Mouse (Mus musculus): ENCODE measurements around the gene 3300002I08Rik.
A peak's percentile ranks its signal among the peaks of the same experiment; 100 is the strongest.
"Not testable (repeated sequence)": the region's sequence is repeated elsewhere in the genome, so short reads cannot be mapped to it uniquely, and the experiment has no call there.

The 3300002I08Rik gene

DNA sequence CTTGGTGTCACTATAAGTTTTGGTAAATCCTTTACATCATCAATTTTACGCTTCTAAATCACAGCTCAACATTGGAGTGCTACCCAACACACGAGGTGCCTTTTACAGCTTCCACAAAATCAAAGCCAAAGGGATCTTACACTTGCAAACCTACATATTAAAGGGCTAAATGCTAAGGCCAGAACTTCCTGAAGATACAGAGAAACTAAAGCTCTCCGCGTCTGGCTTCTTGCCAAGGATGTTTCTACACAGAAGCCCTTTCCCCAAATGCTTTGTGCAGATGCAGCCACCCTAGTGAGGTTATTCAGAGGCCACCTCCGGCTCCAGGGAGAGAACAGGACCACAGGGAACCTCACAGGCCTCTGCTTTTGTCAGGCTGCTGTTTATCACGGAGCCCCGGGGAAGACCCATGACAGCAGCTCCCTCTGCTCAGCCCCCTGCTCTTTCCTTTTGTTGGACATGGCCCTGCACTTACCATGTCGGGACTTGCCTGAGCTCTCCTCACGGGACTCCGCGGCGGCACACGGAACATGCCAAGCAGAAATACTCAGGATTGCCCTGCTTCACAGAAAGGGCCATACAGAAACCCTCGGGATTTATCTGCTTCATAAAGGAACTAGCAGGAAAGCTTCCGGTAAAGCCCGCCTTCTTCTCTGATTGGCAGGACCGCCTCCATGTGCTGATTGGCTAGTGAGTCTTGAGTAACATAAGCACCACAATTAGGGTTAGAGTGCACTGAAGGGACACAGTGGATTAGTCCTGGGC lies at the start of gene 3300002I08Rik:
Gene 3300002I08Rik (minus strand): TSS at position 653 of the 765 bp plus-strand sequence.
- DNase-seq = peak; percentile 89 to 94

DNA sequence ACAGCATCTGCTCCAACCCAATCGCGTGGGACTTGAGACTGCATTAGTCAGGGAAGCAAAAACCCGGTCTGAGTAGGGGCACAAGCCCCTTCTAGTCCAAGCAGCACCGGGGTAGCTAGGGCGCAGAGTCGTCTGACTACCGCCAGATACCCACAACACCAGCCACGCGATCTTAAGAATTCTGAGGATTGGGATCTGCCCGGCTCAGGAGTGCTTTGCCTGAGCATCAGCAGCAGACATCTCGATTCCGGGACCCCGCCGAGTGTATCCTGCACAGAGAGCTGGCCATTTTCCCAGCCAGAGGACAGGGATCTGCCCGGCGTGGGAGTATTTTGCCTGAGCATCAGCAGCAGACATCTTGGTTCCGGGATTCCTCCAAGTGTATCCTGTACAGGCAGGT lies 49.6 kb upstream of the 3300002I08Rik start:
- not testable (repeated sequence) for DNase-seq

DNA sequence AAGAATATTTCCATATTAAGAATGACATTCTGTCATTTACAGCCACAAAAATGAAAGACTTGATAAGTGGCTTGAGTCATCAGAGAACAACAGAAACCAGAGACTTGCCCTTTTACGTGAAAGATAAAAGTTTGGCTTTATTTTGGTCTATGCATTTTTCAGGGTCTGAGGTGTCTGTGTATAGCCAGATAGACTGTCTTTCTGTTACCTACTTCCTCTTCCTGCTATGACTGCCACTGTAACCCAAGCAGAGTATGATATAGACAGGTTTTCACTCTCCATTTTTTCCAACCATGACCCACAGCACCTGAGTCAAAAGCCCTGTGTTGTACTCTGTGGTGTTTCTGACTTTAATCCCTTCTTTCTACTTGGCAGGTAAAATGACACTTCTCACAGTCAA lies 27.6 kb upstream of the 3300002I08Rik start:
- no peak for DNase-seq

DNA sequence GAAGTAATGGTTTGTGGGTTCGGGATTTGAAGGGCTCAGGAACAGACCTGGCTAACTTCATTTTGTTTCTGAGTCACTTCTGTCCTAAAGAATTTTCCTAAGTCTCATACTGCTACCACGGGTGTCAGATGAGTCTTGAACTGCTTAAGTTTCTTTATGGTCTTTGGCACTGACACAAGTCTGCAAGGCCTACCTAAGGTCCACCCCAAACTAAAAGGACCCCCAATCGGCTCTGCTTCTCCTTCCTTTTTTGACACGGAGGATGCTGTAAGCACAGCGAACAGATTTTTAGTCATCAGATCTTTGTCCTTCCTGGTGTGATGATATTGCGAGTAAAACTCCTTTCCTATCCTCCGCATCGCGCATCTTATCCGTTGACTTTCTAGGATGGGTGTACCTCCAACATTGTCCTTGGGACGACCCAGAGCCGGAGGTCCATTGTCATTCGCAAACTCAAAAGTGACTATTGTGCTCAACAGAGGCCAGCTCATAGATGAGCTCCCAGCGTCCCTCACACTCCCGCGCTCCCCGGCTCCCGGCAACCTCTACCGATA lies 23.1 kb upstream of the 3300002I08Rik start:
- DNase-seq = not testable (repeated sequence)

DNA sequence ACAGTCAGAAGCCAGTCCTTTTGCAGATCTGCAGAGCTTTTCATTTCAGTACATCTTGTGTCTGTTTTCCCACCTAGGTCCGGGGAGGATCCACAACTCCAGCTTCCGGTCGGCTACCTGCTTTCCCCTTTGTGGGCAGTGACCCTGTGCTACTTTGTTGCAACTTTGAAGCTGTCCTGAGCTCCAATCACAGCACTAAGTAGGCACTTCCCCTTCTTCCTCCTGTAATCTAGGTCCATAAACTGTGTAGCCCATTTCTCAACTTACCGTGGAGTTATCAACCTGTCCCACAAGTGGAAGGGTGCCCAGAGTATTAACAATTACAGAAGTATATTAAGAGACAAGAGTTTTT lies 289 bp upstream of the 3300002I08Rik start:
- DNase-seq = no peak

DNA sequence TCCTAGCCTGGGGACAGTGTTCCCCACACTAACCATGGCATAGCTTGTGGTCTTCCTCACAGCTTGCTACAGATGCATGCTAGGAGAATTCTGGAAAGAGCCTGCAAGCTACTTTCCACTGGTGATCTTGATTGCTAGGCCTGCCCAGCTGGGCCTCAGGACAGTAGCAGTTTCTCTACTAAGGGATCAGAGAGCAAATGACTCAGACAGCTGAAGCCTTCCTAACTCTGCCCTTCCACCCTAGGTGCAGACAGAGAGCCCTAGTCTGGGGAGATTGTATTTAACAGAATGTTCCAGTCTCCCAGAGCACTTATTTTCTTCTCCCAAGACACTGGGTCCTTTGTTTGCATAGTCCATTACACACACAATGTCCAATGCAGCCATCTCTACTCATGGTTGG lies 5.4 kb downstream of the 3300002I08Rik start:
- DNase-seq = not testable (repeated sequence)

DNA sequence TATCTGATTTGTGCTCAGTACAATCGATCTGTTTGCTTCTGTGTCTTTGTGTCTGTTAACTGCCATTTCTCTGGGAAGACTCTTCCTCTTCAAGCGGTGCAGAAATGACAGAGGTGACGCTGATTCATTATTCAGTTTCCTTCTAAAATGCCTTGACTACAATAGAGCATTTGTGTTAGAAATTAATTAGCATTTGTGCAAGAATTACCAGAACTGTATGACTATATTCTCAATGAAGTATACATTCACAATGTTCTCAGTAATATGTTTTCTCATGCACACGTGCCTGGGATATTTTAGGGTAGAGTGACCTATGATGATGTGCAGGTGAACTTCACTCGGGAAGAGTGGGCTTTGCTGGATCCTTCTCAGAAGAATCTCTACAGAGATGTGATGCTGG lies 39.2 kb downstream of the 3300002I08Rik start, which contains the start of gene Gm10130:
Gene Gm10130 (plus strand): TSS at position 301 of the 400 bp plus-strand sequence.
- DNase-seq = no peak

DNA sequence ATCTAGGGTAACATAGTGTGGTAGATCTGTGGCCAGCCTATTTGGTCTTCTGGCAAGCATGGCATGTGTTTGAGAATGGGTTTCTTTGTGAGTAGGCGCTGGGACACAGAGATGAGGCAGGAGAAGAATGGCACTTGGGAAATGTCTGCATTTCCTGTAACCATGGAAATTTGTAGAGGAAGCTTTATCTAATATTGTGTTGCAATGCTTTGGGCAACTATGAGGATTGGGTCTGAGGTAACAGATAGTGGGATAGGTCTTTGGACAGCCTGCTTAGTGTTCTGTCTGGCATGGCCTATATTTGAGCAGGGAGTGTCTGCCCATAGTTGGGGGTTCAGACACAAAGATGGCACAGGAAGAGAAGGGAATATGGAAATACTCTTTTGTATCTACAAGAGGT lies 43.6 kb downstream of the 3300002I08Rik start:
- no peak for DNase-seq

DNA sequence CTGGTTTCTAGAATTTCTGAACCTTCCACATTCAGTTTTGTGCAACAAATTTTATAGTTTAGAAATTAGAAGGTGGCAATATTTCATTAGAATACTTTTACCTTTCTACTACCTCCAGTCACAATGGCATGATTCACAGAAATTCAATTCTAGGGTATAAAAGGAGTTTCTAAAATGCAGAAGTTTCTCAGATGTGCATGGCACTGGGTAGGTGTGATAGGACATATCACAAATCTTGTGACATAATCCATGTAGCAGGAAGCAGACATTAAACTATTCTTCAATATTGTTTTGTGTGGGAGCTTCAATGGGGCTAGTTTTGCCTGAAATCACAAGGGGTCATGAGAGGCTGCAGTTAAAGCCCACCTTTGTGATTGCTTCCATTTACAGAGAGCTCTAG lies 46.4 kb downstream of the 3300002I08Rik start:
- DNase-seq = no peak

DNA sequence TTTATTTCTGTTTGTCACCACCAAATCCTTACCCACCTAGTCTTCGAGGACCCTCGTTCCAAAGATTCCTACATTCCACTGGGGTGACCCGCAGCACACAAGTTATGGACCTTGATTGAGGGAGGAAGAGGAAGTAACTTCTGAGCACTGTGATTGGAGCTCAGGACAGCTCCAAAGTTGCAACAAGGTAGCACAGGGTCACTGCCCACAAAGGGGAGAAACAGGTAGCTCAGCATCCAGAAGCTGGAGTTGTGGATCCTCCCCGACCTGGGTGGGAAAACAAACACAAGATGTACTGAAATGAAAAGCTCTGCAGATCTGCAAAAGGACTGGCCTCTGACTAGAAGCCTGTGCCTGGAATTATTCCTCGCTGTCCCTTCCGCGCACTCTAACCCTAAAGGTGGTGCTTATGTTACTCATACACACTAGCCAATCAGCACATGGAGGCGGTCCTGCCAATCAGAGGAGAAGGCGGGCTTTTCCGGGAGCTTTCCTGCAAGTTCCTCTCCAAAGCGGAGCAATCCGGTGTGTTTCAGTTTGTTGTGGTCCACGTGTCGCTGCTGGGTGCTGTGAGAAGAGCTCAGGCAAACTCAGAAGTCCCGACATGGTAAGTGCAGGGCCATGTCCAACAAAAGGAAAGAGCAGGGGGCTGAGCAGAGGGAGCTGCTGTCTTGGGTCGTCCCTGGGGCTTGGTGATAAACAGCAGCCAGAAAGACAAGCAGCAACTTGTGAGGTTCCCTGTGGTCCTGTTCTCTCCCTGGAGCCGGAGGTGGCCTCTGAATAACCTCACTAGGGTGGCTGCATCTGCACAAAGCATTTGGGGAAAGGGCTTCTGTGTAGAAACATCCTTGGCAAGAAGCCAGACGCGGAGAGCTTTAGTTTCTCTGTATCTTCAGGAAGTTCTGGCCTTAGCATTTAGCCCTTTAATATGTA lies 51.3 kb downstream of the 3300002I08Rik start:
- peak; percentile 91 to 95 for DNase-seq

DNA sequence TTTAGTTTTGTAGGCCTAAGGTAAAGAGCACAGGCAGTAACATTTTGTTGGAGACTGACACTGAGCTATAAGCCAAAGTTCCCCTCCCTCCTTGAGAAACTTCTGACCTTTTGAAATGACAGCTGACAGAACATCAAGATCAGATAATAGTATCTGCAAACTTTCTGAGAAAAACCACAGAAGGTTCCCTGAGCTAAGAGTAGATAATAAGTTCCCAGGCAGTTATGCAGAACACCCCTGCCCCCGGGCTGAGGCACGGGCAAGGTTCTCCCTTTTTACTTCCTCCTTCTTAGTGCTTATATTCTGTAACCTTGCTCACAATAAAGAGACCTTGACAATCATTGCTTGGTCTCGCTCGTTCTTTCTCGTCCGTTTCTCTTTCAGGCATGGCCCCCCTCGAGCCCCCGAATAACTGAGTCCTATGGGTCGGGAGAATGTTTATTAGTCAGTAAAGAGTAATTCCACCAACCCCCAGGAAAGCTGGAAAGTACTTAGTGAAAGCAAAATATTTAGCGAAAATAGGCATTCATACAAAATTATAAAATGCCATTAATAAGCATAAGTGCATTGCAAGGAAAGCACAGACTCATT lies 55.3 kb downstream of the 3300002I08Rik start:
- DNase-seq = no peak

DNA sequence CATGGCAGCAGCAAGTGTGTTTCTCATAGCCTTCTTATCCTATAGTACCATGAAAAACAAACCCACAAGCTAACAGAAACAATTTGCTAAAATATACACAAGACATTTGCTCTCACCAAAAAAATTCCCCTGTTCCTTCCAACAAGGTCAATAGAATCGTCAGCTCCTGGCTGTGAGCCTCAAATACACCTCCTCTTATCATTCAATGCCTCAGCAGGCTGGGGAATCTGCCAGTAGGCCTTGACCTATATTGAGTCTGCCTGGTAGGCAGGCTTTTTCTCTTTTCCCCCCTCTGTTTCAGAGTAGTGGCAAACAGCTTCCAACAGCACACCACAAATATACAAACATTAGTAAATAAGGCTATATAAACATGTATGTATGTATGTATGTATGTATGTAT lies 63.5 kb downstream of the 3300002I08Rik start:
- no peak for DNase-seq

DNA sequence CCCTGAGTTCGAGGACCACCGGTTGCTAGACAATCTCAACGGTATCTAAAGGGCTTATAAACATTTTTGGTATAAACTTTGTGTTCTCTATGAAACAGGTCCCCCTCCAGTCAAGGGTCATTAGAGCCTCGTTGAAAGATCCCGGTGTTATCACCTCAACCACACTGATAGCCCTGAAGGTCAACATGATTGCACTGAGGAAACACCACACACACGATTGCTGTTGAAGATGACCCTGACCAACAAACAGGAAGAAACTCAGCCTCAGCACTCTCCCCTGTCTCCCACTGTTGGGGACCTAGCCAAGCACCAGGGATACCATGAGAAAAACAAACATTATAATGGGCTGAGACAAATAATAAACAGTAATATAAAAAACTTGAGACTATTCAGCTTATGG lies 68.9 kb downstream of the 3300002I08Rik start:
- no peak for DNase-seq
